Mouse (Mus musculus) heart, postnatal 25 days (tissue): ENCODE data around the gene 1190002N15Rik. TPM values are rescaled to one million over a fixed set of nuclear protein-coding genes. Genes with fewer than 3 reads are reported as not detected.

Experiments
- DNase-seq: peaks from one replicate; pipeline ENCODE4 v3.0.0; 2022; ENCODE audit warnings: low spot score
- intact Hi-C: fragments of 180-260 bp; cut with DNase I; formaldehyde crosslinking; loops from one replicate; pipeline ENCODE4 v1.15.1; 2025
- total RNA-seq, 2 experiments: library from RNA; stranded (reverse); gene quantifications; 2 replicates each; pipeline ENCODE4 v1.2.3; 2021

1190002N15Rik gene
- total RNA-seq, result 10 to 100 TPM; 31.6 to 32.5 TPM

GRCm38 (mm10) chr9:94537970-94538822, at the start of gene 1190002N15Rik:
1190002N15Rik (minus strand) TSS chr9:94538081.
- intact Hi-C loops, result loop anchor here (2.0 to 10.0 kb wide), 4 partner anchors 13 to 157 kb away; no protein-coding TSS in a partner anchor
- peak; percentile 89 for DNase-seq

- intact Hi-C loops, result no loop called here
- no peak for DNase-seq
Observed at GRCm38 (mm10) chr9:94582309-94582708, 44.4 kb upstream of the 1190002N15Rik start.

GRCm38 (mm10) chr9:94581661-94582060, 43.8 kb upstream of the 1190002N15Rik start:
- intact Hi-C loops, result no loop called here
- no peak for DNase-seq

GRCm38 (mm10) chr9:94580071-94580737, 42.3 kb upstream of the 1190002N15Rik start:
- intact Hi-C loops, result no loop called here
- no peak for DNase-seq

- intact Hi-C loops, result loop anchor here (5.0 kb wide), 1 partner anchor 35 kb away; the partner anchor contains the start of gene 1190002N15Rik
- peak; percentile 7 for DNase-seq
Observed at GRCm38 (mm10) chr9:94571802-94572201, 33.9 kb upstream of the 1190002N15Rik start.

- intact Hi-C loops, result no loop called here
- no peak for DNase-seq
Observed at GRCm38 (mm10) chr9:94568386-94568785, 30.5 kb upstream of the 1190002N15Rik start.

- no peak for DNase-seq
- intact Hi-C loops, result no loop called here
Observed at GRCm38 (mm10) chr9:94567722-94568314, 29.9 kb upstream of the 1190002N15Rik start.

- no peak for DNase-seq
- intact Hi-C loops, result no loop called here
Observed at GRCm38 (mm10) chr9:94556776-94557514, 19.1 kb upstream of the 1190002N15Rik start.

GRCm38 (mm10) chr9:94556249-94556648, 18.4 kb upstream of the 1190002N15Rik start:
- DNase-seq, result no peak
- intact Hi-C loops, result no loop called here

GRCm38 (mm10) chr9:94550493-94551095, 12.7 kb upstream of the 1190002N15Rik start:
- no peak for DNase-seq
- intact Hi-C loops, result no loop called here

GRCm38 (mm10) chr9:94543881-94544280, 6.0 kb upstream of the 1190002N15Rik start:
- DNase-seq, result no peak
- intact Hi-C loops, result no loop called here

- DNase-seq, result no peak
- intact Hi-C loops, result no loop called here
Observed at GRCm38 (mm10) chr9:94540343-94541095, 2.6 kb upstream of the 1190002N15Rik start.

- intact Hi-C loops, result loop anchor here (2.0 to 10.0 kb wide), 4 partner anchors 15 to 155 kb away; no protein-coding TSS in a partner anchor
- DNase-seq, result no peak
Observed at GRCm38 (mm10) chr9:94539346-94539865, 1.5 kb upstream of the 1190002N15Rik start.

GRCm38 (mm10) chr9:94538823-94539143, 902 bp upstream of the 1190002N15Rik start:
- DNase-seq, result no peak
- intact Hi-C loops, result loop anchor here (2.0 to 10.0 kb wide), 4 partner anchors 14 to 156 kb away; no protein-coding TSS in a partner anchor

- peak; percentile 54 for DNase-seq
- intact Hi-C loops, result loop anchor here (5.0 to 10.0 kb wide), 3 partner anchors 35 to 158 kb away; no protein-coding TSS in a partner anchor
Observed at GRCm38 (mm10) chr9:94537051-94537917, 597 bp downstream of the 1190002N15Rik start.

- intact Hi-C loops, result loop anchor here (5.0 to 10.0 kb wide), 3 partner anchors 36 to 158 kb away; no protein-coding TSS in a partner anchor
- no peak for DNase-seq
Observed at GRCm38 (mm10) chr9:94536261-94536905, 1.5 kb downstream of the 1190002N15Rik start.

- intact Hi-C loops, result loop anchor here (5.0 to 10.0 kb wide), 3 partner anchors 38 to 160 kb away; no protein-coding TSS in a partner anchor
- no peak for DNase-seq
Observed at GRCm38 (mm10) chr9:94534795-94535194, 3.1 kb downstream of the 1190002N15Rik start.
